Mouse (Mus musculus) forebrain, embryonic 12.5 days (tissue): ENCODE data around the gene Rcc1l. TPM values are rescaled to one million over a fixed set of nuclear protein-coding genes. Genes with fewer than 3 reads are reported as not detected.

Experiments
- ATAC-seq: fragments of 200-750 bp; cut with Nextera tagmentation; 2 replicates; pipeline ENCODE4 v1.8.0; 2017; ENCODE audit warnings: moderate TSS enrichment; ENCODE audit not compliant: low FRiP score
- H3K27ac ChIP-seq: fragments of 300-500 bp; sonication (generic); 2 replicates; pipeline ENCODE4 v1.5.1; 2016; ENCODE audit warnings: mild to moderate bottlenecking
- H3K27me3 ChIP-seq: fragments of 300-500 bp; sonication (generic); 2 replicates; pipeline ENCODE4 v1.6.1; 2016; ENCODE audit warnings: mild to moderate bottlenecking
- H3K36me3 ChIP-seq: fragments of 300-500 bp; sonication (generic); replicated peaks from 2 replicates; pipeline ENCODE4 v1.6.1; 2016; ENCODE audit warnings: mild to moderate bottlenecking
- H3K4me1 ChIP-seq: fragments of 300-500 bp; sonication (generic); 2 replicates; pipeline ENCODE4 v1.6.1; 2016
- H3K4me2 ChIP-seq: fragments of 300-500 bp; sonication (generic); 2 replicates; pipeline ENCODE4 v1.6.1; 2016; ENCODE audit warnings: mild to moderate bottlenecking, moderate library complexity
- H3K4me3 ChIP-seq: fragments of 300-500 bp; sonication (generic); replicated peaks from 2 replicates; pipeline ENCODE4 v1.5.1; 2016; ENCODE audit warnings: mild to moderate bottlenecking
- H3K9ac ChIP-seq: fragments of 300-500 bp; sonication (generic); 2 replicates; pipeline ENCODE4 v1.6.1; 2016; ENCODE audit warnings: mild to moderate bottlenecking
- H3K9me3 ChIP-seq: fragments of 300-500 bp; sonication (generic); 2 replicates; pipeline ENCODE4 v1.6.1; 2016
- WGBS: fragments of 180-500 bp; shearing (Covaris S2); methylation state at CpG from one replicate; pipeline ENCODE4 v1.1.7; 2016; 5-methylcytosine and 5-hydroxymethylcytosine counted together
- polyA plus RNA-seq: library from polyadenylated mRNA; unstranded; fragments of >200 nt; fragmentation: Nextera tagmentation; extraction: Ambion mirVana; gene quantifications from 2 replicates; pipeline ENCODE4 v1.2.1, GENCODE M21; 2016

The Rcc1l gene
- polyA plus RNA-seq, 1 experiment from 2014 or later, result 29.4 TPM

GRCm38 (mm10) chr5:134166642-134167041 lies 9.9 kb downstream of the Rcc1l start:
- peaks cover 10% of the 10 kb centered on the region for H3K4me1 ChIP-seq
- H3K27me3 ChIP-seq, result no peaks in the 10 kb centered on the region
- ATAC-seq, result no peak
- H3K4me3 ChIP-seq, result no peak overlapping the region
- H3K27ac ChIP-seq, result no peak overlapping the region
- no peak overlapping the region for H3K4me2 ChIP-seq
- H3K36me3 ChIP-seq, result peaks cover 43% of the 10 kb centered on the region
- H3K9me3 ChIP-seq, result no peaks in the 10 kb centered on the region
- no peak overlapping the region for H3K9ac ChIP-seq
- WGBS, result 93% methylated on average over 7 of the region's 7 CpGs

- no peak for ATAC-seq
- 74% methylated on average over 5 of the region's 5 CpGs for WGBS
- Histone ChIP-seq H3K9me3 (no peaks in the 10 kb centered on the region), H3K9ac (no peak overlapping the region), H3K4me2 (no peak overlapping the region), H3K27me3 (no peaks in the 10 kb centered on the region), H3K36me3 (peaks cover 50% of the 10 kb centered on the region), H3K4me1 (peaks cover 10% of the 10 kb centered on the region), H3K4me3 (no peak overlapping the region), H3K27ac (peak overlapping the region; percentile 38; the same call in 1 of the 2 replicates)
Measured at GRCm38 (mm10) chr5:134164688-134165087, 11.9 kb downstream of the Rcc1l start.

- Histone ChIP-seq H3K27me3 (no peaks in the 10 kb centered on the region), H3K4me1 (no peaks in the 10 kb centered on the region), H3K9me3 (no peaks in the 10 kb centered on the region), H3K9ac (no peak overlapping the region), H3K27ac (no peak overlapping the region), H3K4me2 (no peak overlapping the region), H3K36me3 (peaks cover 82% of the 10 kb centered on the region), H3K4me3 (no peak overlapping the region)
- ATAC-seq, result no peak
- 92% methylated on average over 7 of the region's 7 CpGs for WGBS
Measured at GRCm38 (mm10) chr5:134155916-134156466, 20.6 kb downstream of the Rcc1l start.

- no peaks in the 10 kb centered on the region for H3K4me1 ChIP-seq
- 90% methylated on average over 11 of the region's 11 CpGs for WGBS
- H3K4me2 ChIP-seq, result no peak overlapping the region
- H3K27me3 ChIP-seq, result no peaks in the 10 kb centered on the region
- peaks cover 86% of the 10 kb centered on the region for H3K36me3 ChIP-seq
- no peak overlapping the region for H3K27ac ChIP-seq
- H3K4me3 ChIP-seq, result no peak overlapping the region
- H3K9ac ChIP-seq, result no peak overlapping the region
- ATAC-seq, result no peak
- H3K9me3 ChIP-seq, result no peaks in the 10 kb centered on the region
Measured at GRCm38 (mm10) chr5:134151895-134152294, 24.7 kb downstream of the Rcc1l start.

GRCm38 (mm10) chr5:134148153-134148552 lies 28.4 kb downstream of the Rcc1l start:
- Histone ChIP-seq H3K4me1 (no peaks in the 10 kb centered on the region), H3K9me3 (no peaks in the 10 kb centered on the region), H3K4me3 (no peak overlapping the region), H3K36me3 (peaks cover 64% of the 10 kb centered on the region), H3K9ac (no peak overlapping the region), H3K27ac (no peak overlapping the region), H3K4me2 (no peak overlapping the region), H3K27me3 (no peaks in the 10 kb centered on the region)
- 90% methylated on average over 4 of the region's 4 CpGs for WGBS
- no peak for ATAC-seq

GRCm38 (mm10) chr5:134147194-134147753 lies 29.3 kb downstream of the Rcc1l start:
- Histone ChIP-seq H3K4me3 (no peak overlapping the region), H3K4me2 (no peak overlapping the region), H3K9ac (no peak overlapping the region), H3K27me3 (no peaks in the 10 kb centered on the region), H3K9me3 (no peaks in the 10 kb centered on the region), H3K27ac (no peak overlapping the region), H3K4me1 (no peaks in the 10 kb centered on the region), H3K36me3 (peaks cover 61% of the 10 kb centered on the region)
- 93% methylated on average over 10 of the region's 10 CpGs for WGBS
- ATAC-seq, result no peak

GRCm38 (mm10) chr5:134144986-134145385 lies 31.6 kb downstream of the Rcc1l start:
- Histone ChIP-seq H3K4me2 (no peak overlapping the region), H3K36me3 (peaks cover 57% of the 10 kb centered on the region), H3K27me3 (no peaks in the 10 kb centered on the region), H3K9ac (no peak overlapping the region), H3K4me1 (no peaks in the 10 kb centered on the region), H3K9me3 (no peaks in the 10 kb centered on the region), H3K4me3 (no peak overlapping the region), H3K27ac (no peak overlapping the region)
- WGBS, result 95% methylated on average over 8 of the region's 8 CpGs
- ATAC-seq, result no peak

- no peak overlapping the region for H3K4me2 ChIP-seq
- no peaks in the 10 kb centered on the region for H3K4me1 ChIP-seq
- H3K4me3 ChIP-seq, result no peak overlapping the region
- H3K9me3 ChIP-seq, result no peaks in the 10 kb centered on the region
- 85% methylated on average over 11 of the region's 11 CpGs for WGBS
- no peak overlapping the region for H3K9ac ChIP-seq
- no peaks in the 10 kb centered on the region for H3K27me3 ChIP-seq
- H3K27ac ChIP-seq, result no peak overlapping the region
- peaks cover 52% of the 10 kb centered on the region for H3K36me3 ChIP-seq
- no peak for ATAC-seq
Measured at GRCm38 (mm10) chr5:134142381-134142780, 34.2 kb downstream of the Rcc1l start.

GRCm38 (mm10) chr5:134141236-134141635 lies 35.3 kb downstream of the Rcc1l start:
- Histone ChIP-seq H3K4me1 (no peaks in the 10 kb centered on the region), H3K9me3 (no peaks in the 10 kb centered on the region), H3K27ac (no peak overlapping the region), H3K27me3 (no peaks in the 10 kb centered on the region), H3K4me3 (no peak overlapping the region), H3K4me2 (no peak overlapping the region), H3K36me3 (peaks cover 63% of the 10 kb centered on the region), H3K9ac (no peak overlapping the region)
- no peak for ATAC-seq
- 79% methylated on average over 7 of the region's 7 CpGs for WGBS

GRCm38 (mm10) chr5:134139429-134139828 lies 37.1 kb downstream of the Rcc1l start:
- Histone ChIP-seq H3K27ac (no peak overlapping the region), H3K36me3 (peaks cover 74% of the 10 kb centered on the region), H3K4me3 (no peak overlapping the region), H3K9me3 (no peaks in the 10 kb centered on the region), H3K9ac (no peak overlapping the region), H3K4me1 (no peaks in the 10 kb centered on the region), H3K27me3 (no peaks in the 10 kb centered on the region), H3K4me2 (no peak overlapping the region)
- no peak for ATAC-seq
- 90% methylated on average over 6 of the region's 6 CpGs for WGBS

GRCm38 (mm10) chr5:134137933-134138332 lies 38.6 kb downstream of the Rcc1l start:
- Histone ChIP-seq H3K4me2 (no peak overlapping the region), H3K4me3 (no peak overlapping the region), H3K9me3 (no peaks in the 10 kb centered on the region), H3K27me3 (no peaks in the 10 kb centered on the region), H3K4me1 (no peaks in the 10 kb centered on the region), H3K27ac (no peak overlapping the region), H3K9ac (no peak overlapping the region), H3K36me3 (peaks cover 81% of the 10 kb centered on the region)
- no peak for ATAC-seq
- 84% methylated on average over 5 of the region's 5 CpGs for WGBS

GRCm38 (mm10) chr5:134136022-134136421 lies 40.6 kb downstream of the Rcc1l start:
- Histone ChIP-seq H3K4me2 (no peak overlapping the region), H3K9me3 (no peaks in the 10 kb centered on the region), H3K36me3 (peaks cover 75% of the 10 kb centered on the region), H3K4me1 (peaks cover 8% of the 10 kb centered on the region), H3K27ac (no peak overlapping the region), H3K4me3 (no peak overlapping the region), H3K9ac (no peak overlapping the region), H3K27me3 (no peaks in the 10 kb centered on the region)
- ATAC-seq, result no peak
- 96% methylated on average over 12 of the region's 12 CpGs for WGBS

- peaks cover 55% of the 10 kb centered on the region for H3K36me3 ChIP-seq
- H3K9me3 ChIP-seq, result 0 out of 2 replicates have a peak, but pooled peaks cover 5% of the 10 kb centered on the region
- H3K27ac ChIP-seq, result 0 out of 2 replicates have a peak overlapping the region, but pooled peaks have one; percentile 25
- H3K27me3 ChIP-seq, result no peaks in the 10 kb centered on the region
- peak; percentile 53; the same call in 1 of the 2 replicates for ATAC-seq
- 14% methylated on average over 4 of the region's 4 CpGs for WGBS
- H3K4me2 ChIP-seq, result no peak overlapping the region
- no peak overlapping the region for H3K9ac ChIP-seq
- peaks cover 8% of the 10 kb centered on the region for H3K4me1 ChIP-seq
- no peak overlapping the region for H3K4me3 ChIP-seq
Measured at GRCm38 (mm10) chr5:134131586-134131985, 45.0 kb downstream of the Rcc1l start.
